9 mouse cellular contexts compared by ENCODE assay signal in the genomic region with DNA sequence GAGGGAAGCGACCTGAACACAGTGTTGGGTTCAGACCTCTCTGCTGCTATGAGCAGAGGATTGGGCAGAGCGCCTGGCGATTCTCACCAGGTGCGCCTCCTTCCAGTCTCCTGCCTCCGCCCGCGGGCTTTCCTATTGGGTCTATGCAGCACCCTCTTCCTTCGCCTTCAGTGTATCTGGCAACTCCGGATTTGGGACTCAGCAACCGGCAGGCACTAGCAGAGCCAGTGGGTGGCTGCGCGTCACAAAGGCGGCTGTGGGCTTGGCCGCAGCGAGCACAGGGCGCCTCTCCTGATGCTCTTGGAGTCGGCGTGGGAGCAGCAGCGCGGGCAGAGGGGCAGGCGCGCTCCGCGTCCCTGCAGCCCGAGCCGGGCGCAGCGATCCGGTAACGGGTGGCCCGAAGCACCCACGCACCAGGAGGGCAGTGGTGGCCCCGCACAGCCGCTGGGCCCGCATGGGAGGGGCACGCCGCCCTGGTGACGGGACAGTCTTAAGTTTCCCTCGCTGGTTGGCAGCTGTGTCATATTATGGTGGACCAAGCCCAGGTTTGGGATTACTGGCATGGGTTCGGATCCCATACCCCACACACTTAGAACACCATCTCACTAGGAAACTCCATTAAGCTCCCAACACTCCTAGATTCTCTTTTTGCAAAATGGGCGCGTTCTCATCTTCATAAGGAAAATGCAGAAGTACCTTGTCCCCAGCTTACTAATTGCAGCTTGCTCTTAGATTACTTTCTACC. TPM values are rescaled to one million over a fixed set of nuclear protein-coding genes. Genes with fewer than 3 reads are reported as not detected.
DNase-seq lines count a peak whose midpoint lies in the region; ATAC-seq and TF ChIP-seq lines count a peak whose summit lies in the region.
"Had no signal": no experiment of that assay in that cellular context is flagged by ENCODE, and none has a peak within 500 bp of the region (broad histone marks: within the 10 kb centered on the region; RNA-seq: fewer than 3 reads in every experiment).

A gene (plus strand): TSS at position 294 of the 745 bp plus-strand sequence.

- WGBS in thymus, adult 2 months: 19% methylated on average over 42 of the region's 42 CpGs

- DNase-seq in embryo, embryonic 10 days (ENCODE audit: low spot score): peak; percentile 20
- DNase-seq in embryo, embryonic 9.5 days (ENCODE audit: extremely low spot score): no peak
- DNase-seq in layer of hippocampus, postnatal 36 days: peak; percentile 29 to 34
- DNase-seq in right cerebral cortex, adult 2 months (ENCODE audit: low spot score in 2 of 2): peak; percentile 61 to 67
- DNase-seq in thymus, adult 2 months: no peak
- no peak for DNase-seq in lung, postnatal 14 days

- TF ChIP-seq POLR2A in thymus, adult 2 months (IDR thresholded peaks at IDR 0.05; ENCODE audit: control insufficient read depth, extremely low read depth, insufficient read depth, low read length, poor library complexity): no peak

- peaks cover 20% of the 10 kb centered on the region for H3K36me3 ChIP-seq in megakaryocyte, embryonic 14.5 days (replicated peaks; ENCODE audit: low read length)
- no peaks in the 10 kb centered on the region for H3K36me3 ChIP-seq in thymus, adult 2 months (ENCODE audit: control insufficient read depth, insufficient read depth, low read length)

- no peak for TF ChIP-seq CTCF in thymus, adult 2 months (IDR thresholded peaks at IDR 0.05; ENCODE audit: borderline replicate concordance, control insufficient read depth, extremely low read depth, insufficient read depth, low read length, poor library complexity)

- no peaks in the 10 kb centered on the region for H3K9me3 ChIP-seq in megakaryocyte, embryonic 14.5 days

- peaks cover 14% of the 10 kb centered on the region for H3K4me1 ChIP-seq in megakaryocyte, embryonic 14.5 days
- no peaks in the 10 kb centered on the region for H3K4me1 ChIP-seq in thymus, adult 2 months (replicated peaks; ENCODE audit: control insufficient read depth, insufficient read depth, low read length)

- H3K27me3 ChIP-seq in megakaryocyte, embryonic 14.5 days (replicated peaks): peaks cover 48% of the 10 kb centered on the region
- peaks cover 3% of the 10 kb centered on the region; the same call in 1 of the 2 replicates for H3K27me3 ChIP-seq in thymus, adult 2 months (ENCODE audit: control insufficient read depth, insufficient read depth, low read length)

- no peak for ATAC-seq in megakaryocyte, adult 5-6 weeks (ENCODE audit: poor library complexity, severe bottlenecking)

- no peak within 1 kb of the TSS for H3K27ac ChIP-seq in thymus, adult 2 months (ENCODE audit: control insufficient read depth, insufficient read depth, low read length)

- H3K4me3 ChIP-seq in megakaryocyte, embryonic 14.5 days (replicated peaks): peak within 1 kb of the TSS; percentile 62
- H3K4me3 ChIP-seq in thymus, adult 2 months (ENCODE audit: control insufficient read depth, insufficient read depth, low read length): no peak within 1 kb of the TSS
- H3K4me3 ChIP-seq: erythroblast, embryonic 14.5 days had no signal

RNA-seq across cellular contexts. Expression of the gene that starts here (rescaled TPM):
- polyA plus RNA-seq in megakaryocyte, embryonic 14.5 days (2012; ENCODE audit: insufficient read depth, low replicate concordance): not detected in 2 replicates
- total RNA-seq in megakaryocyte, adult 5-6 weeks (2015): 0.58 TPM in 1 of 2 replicates, not detected in the other
- total RNA-seq in megakaryocyte, adult 5-6 weeks (2017): 0.11 TPM in 1 of 2 replicates, not detected in the other
- not detected for total RNA-seq in layer of hippocampus, postnatal 36 days (2021)
- polyA plus RNA-seq in thymus, adult 2 months (2012; rRNA removed): 0.18 and 0.26 TPM in 2 replicates
- polyA plus RNA-seq: erythroblast, embryonic 14.5 days had no signal

Comparison
In these comparisons a context has a peak if more than half of its experiments do, and no peak if none do; other contexts are left out.
1. DNase-seq: peak in embryo, embryonic 10 days (single experiment) and right cerebral cortex, adult 2 months (2 of 2); none in embryo, embryonic 9.5 days (single experiment), thymus, adult 2 months (single experiment) and lung, postnatal 14 days (single experiment).
2. Peak in DNase-seq in layer of hippocampus, postnatal 36 days; RNA of the gene not detected or under 1 TPM.